In genomic region chr14:19706454-19706853, GRCm38 (mm10) we compare ENCODE assay signal across 8 mouse cellular contexts. TPM values are rescaled to one million over a fixed set of nuclear protein-coding genes. Genes with fewer than 3 reads are reported as not detected.
DNase-seq lines count a peak whose midpoint lies in the region; ATAC-seq and TF ChIP-seq lines count a peak whose summit lies in the region.

No protein-coding gene starts in this region.

- TF ChIP-seq CTCF in kidney, adult 2 months (conservative IDR thresholded peaks at IDR 0.05; ENCODE audit: insufficient read depth, insufficient read length, low read depth, low read length) = peak; percentile 91

- no peak overlapping the region for H3K4me3 ChIP-seq in kidney, adult 2 months (ENCODE audit: insufficient read depth, low read depth, low read length)
- no peak overlapping the region for H3K4me3 ChIP-seq in limb, embryonic 11.5 days (ENCODE audit: low read depth, low read length)
- no peak overlapping the region for H3K4me3 ChIP-seq in myocyte

- H3K4me1 ChIP-seq in kidney, adult 2 months (ENCODE audit: control insufficient read depth, insufficient read depth, low read length) = peaks cover 13% of the 10 kb centered on the region
- peaks cover 7% of the 10 kb centered on the region for H3K4me1 ChIP-seq in limb, embryonic 11.5 days (ENCODE audit: control insufficient read depth, insufficient read depth, low read length)

- 2% methylated on average over 5 of the region's 5 CpGs for WGBS in kidney, adult 2 months
- WGBS in limb, embryonic 11.5 days = 2% methylated on average over 5 of the region's 5 CpGs

- no peaks in the 10 kb centered on the region for H3K27me3 ChIP-seq in kidney, adult 2 months (replicated peaks; ENCODE audit: control insufficient read depth, insufficient read depth, low read length)
- no peaks in the 10 kb centered on the region for H3K27me3 ChIP-seq in limb, embryonic 11.5 days (ENCODE audit: control insufficient read depth, insufficient read depth, low read length)
- H3K27me3 ChIP-seq in myocyte (ENCODE audit: control insufficient read depth, insufficient read depth, insufficient read length) = no peaks in the 10 kb centered on the region

- H3K9ac ChIP-seq in limb, embryonic 11.5 days (ENCODE audit: low read length) = no peak overlapping the region

- peak; percentile 76 to 77 for DNase-seq in B cell, adult 2 months
- peak; percentile 76 for DNase-seq in adipocyte (ENCODE audit: low spot score)
- peak; percentile 86 for DNase-seq in embryo, embryonic 10 days (ENCODE audit: low spot score)
- DNase-seq in gastrocnemius, postnatal 4 days (ENCODE audit: low spot score in 2 of 2) = peak; percentile 38 to 68
- peak; percentile 78 for DNase-seq in kidney, adult 2 months
- peak; percentile 76 for DNase-seq in limb, embryonic 11.5 days (ENCODE audit: low spot score)
- peak; percentile 63 for DNase-seq in testis, postnatal 14 days (ENCODE audit: low spot score)

- H3K27ac ChIP-seq in kidney, adult 2 months (ENCODE audit: insufficient read depth, low read depth, low read length) = no peak overlapping the region
- no peak overlapping the region for H3K27ac ChIP-seq in limb, embryonic 11.5 days (replicated peaks; ENCODE audit: low read depth, low read length)

- H3K36me3 ChIP-seq in kidney, adult 2 months (ENCODE audit: control insufficient read depth, insufficient read depth, low read length) = no peaks in the 10 kb centered on the region
- H3K36me3 ChIP-seq in limb, embryonic 11.5 days (ENCODE audit: control insufficient read depth, insufficient read depth, low read length) = no peaks in the 10 kb centered on the region
- no peaks in the 10 kb centered on the region for H3K36me3 ChIP-seq in myocyte (ENCODE audit: control insufficient read depth, insufficient read depth)

- H3ac ChIP-seq in myocyte (ENCODE audit: control insufficient read depth, insufficient read length) = no peak overlapping the region

- no peak for TF ChIP-seq POLR2A in kidney, adult 2 months (IDR thresholded peaks at IDR 0.05; ENCODE audit: low read depth, low read length)
- TF ChIP-seq POLR2A in myocyte (IDR thresholded peaks at IDR 0.05; ENCODE audit: insufficient read length, low read depth) = no peak

- H3K79me2 ChIP-seq in myocyte (ENCODE audit: control insufficient read depth, insufficient read depth) = no peaks in the 10 kb centered on the region

- H3K4me2 ChIP-seq in limb, embryonic 11.5 days (ENCODE audit: low read depth, severe bottlenecking) = no peak overlapping the region
- H3K4me2 ChIP-seq in myocyte (ENCODE audit: low read depth) = peak overlapping the region; percentile 59

- ATAC-seq in limb, embryonic 11.5 days (ENCODE audit: insufficient number of reproducible peaks, low FRiP score, low TSS enrichment, low read depth) = peak; percentile 36; the same call in 1 of the 2 replicates

- H3K9me3 ChIP-seq in limb, embryonic 11.5 days (ENCODE audit: control insufficient read depth, low read length) = no peaks in the 10 kb centered on the region

TF ChIP-seq in myocyte, 11 proteins besides CTCF, POLR2A, EP300 and RAD21:
- TF ChIP-seq USF1 (IDR thresholded peaks at IDR 0.05; ENCODE audit: low read depth) (no peak), SRF (IDR thresholded peaks at IDR 0.05; ENCODE audit: control insufficient read depth, insufficient read length, low read depth) (no peak), MYOG (IDR thresholded peaks at IDR 0.05; ENCODE audit: control insufficient read depth in 1 of 3, insufficient read depth in 1 of 3, insufficient read length in 2 of 3, low read depth in 2 of 3) (no peak), TCF12 (IDR thresholded peaks at IDR 0.05; ENCODE audit: insufficient read depth, poor library complexity, severe bottlenecking) (no peak), POLR2AphosphoS2 (IDR thresholded peaks at IDR 0.05; ENCODE audit: insufficient read length, low read depth) (no peak), REST (IDR thresholded peaks at IDR 0.05; ENCODE audit: insufficient read depth, insufficient read length) (no peak), CEBPB (IDR thresholded peaks at IDR 0.05; ENCODE audit: insufficient read depth, poor library complexity, severe bottlenecking) (no peak), MAX (IDR thresholded peaks at IDR 0.05; ENCODE audit: low read depth) (no peak), E2F4 (IDR thresholded peaks at IDR 0.05; ENCODE audit: insufficient read depth) (no peak), TCF3 (IDR thresholded peaks at IDR 0.05; ENCODE audit: insufficient read length, low read depth) (no peak), MYOD1 (IDR thresholded peaks at IDR 0.05; ENCODE audit: control insufficient read depth in 1 of 3, insufficient read length in 2 of 3, low read depth in 2 of 3) (no peak)

RNA-seq across cellular contexts. Expression of gene Nid2, which starts 44.6 kb away (rescaled TPM):
- total RNA-seq in gastrocnemius, postnatal 4 days (2021) = 100 to 1,000 TPM; 148 to 156 TPM
- polyA plus RNA-seq in kidney, adult 2 months (2012; rRNA removed) = 17.6 and 21.4 TPM in 2 replicates
- polyA plus RNA-seq in limb, embryonic 11.5 days (2014; fragmentation: Nextera tagmentation; extraction: Ambion mirVana) = 79.7 and 82.3 TPM in 2 replicates
- 52.6 TPM for polyA plus RNA-seq in myocyte (2012; fragmentation: generic; extraction: Trizol)
